Mouse (Mus musculus) hindbrain, embryonic 12.5 days (tissue): ENCODE measurements at regions not wholly inside any gene's neighbourhood (a gene's known extent, or its start where the extent isn't known, plus 50 kb on each side); places are given as distances from the start of the nearest gene placed in this dataset.

Source experiments
- ATAC-seq: fragments of 200-750 bp; cut with Nextera tagmentation; 2 replicates; pipeline ENCODE4 v1.8.0; 2017; ENCODE audit warnings: moderate TSS enrichment; ENCODE audit not compliant: low FRiP score
- H3K27ac ChIP-seq: fragments of 300-500 bp; sonication (generic); 2 replicates; pipeline ENCODE4 v1.5.1; 2016; ENCODE audit warnings: mild to moderate bottlenecking
- H3K27me3 ChIP-seq: fragments of 300-500 bp; sonication (generic); 2 replicates; pipeline ENCODE4 v1.6.1; 2016; ENCODE audit warnings: mild to moderate bottlenecking
- H3K36me3 ChIP-seq: fragments of 300-500 bp; sonication (generic); 2 replicates; pipeline ENCODE4 v1.6.1; 2016; ENCODE audit warnings: mild to moderate bottlenecking
- H3K4me1 ChIP-seq: fragments of 300-500 bp; sonication (generic); 2 replicates; pipeline ENCODE4 v1.6.1; 2016
- H3K4me2 ChIP-seq: fragments of 300-500 bp; sonication (generic); replicated peaks from 2 replicates; pipeline ENCODE4 v1.6.1; 2016; ENCODE audit warnings: mild to moderate bottlenecking
- H3K4me3 ChIP-seq: fragments of 300-500 bp; sonication (generic); 2 replicates; pipeline ENCODE4 v1.5.1; 2016; ENCODE audit warnings: mild to moderate bottlenecking
- H3K9ac ChIP-seq: fragments of 300-500 bp; sonication (generic); 2 replicates; pipeline ENCODE4 v1.6.1; 2016; ENCODE audit warnings: mild to moderate bottlenecking, moderate library complexity
- H3K9me3 ChIP-seq: fragments of 300-500 bp; sonication (generic); replicated peaks from 2 replicates; pipeline ENCODE4 v1.6.1; 2016; ENCODE audit warnings: mild to moderate bottlenecking
- WGBS: fragments of 180-500 bp; shearing (Covaris S2); methylation state at CpG from one replicate; pipeline ENCODE4 v1.1.7; 2016; 5-methylcytosine and 5-hydroxymethylcytosine counted together

GRCm38 (mm10) chr4:54615886-54616285 lies 329.0 kb upstream of the Zfp462 start:
- no peaks in the 10 kb centered on the region for H3K36me3 ChIP-seq
- H3K9me3 ChIP-seq = no peaks in the 10 kb centered on the region
- ATAC-seq = no peak
- no peak overlapping the region for H3K27ac ChIP-seq
- 41% methylated on average over 1 of the region's 1 CpGs for WGBS
- H3K4me1 ChIP-seq = peaks cover 16% of the 10 kb centered on the region
- H3K4me2 ChIP-seq = no peak overlapping the region
- no peak overlapping the region for H3K4me3 ChIP-seq
- no peaks in the 10 kb centered on the region for H3K27me3 ChIP-seq
- H3K9ac ChIP-seq = no peak overlapping the region

- H3K4me1 ChIP-seq = 0 out of 2 replicates have a peak, but pooled peaks cover 4% of the 10 kb centered on the region
- H3K27ac ChIP-seq = peak overlapping the region; percentile 55
- WGBS = 63% methylated on average over 20 of the region's 20 CpGs
- peak; percentile 87 for ATAC-seq
- no peaks in the 10 kb centered on the region for H3K27me3 ChIP-seq
- no peak overlapping the region for H3K9ac ChIP-seq
- no peak overlapping the region for H3K4me2 ChIP-seq
- no peaks in the 10 kb centered on the region for H3K36me3 ChIP-seq
- H3K4me3 ChIP-seq = no peak overlapping the region
- 0 out of 2 replicates have a peak, but pooled peaks cover 5% of the 10 kb centered on the region for H3K9me3 ChIP-seq
Observed at GRCm38 (mm10) chr4:54624024-54624873, 320.6 kb upstream of the Zfp462 start.

- Histone ChIP-seq H3K9me3 (no peaks in the 10 kb centered on the region), H3K4me3 (no peak overlapping the region), H3K4me1 (no peaks in the 10 kb centered on the region), H3K9ac (no peak overlapping the region), H3K27me3 (no peaks in the 10 kb centered on the region), H3K27ac (no peak overlapping the region), H3K36me3 (no peaks in the 10 kb centered on the region), H3K4me2 (no peak overlapping the region)
- ATAC-seq = peak; percentile 38; the same call in 1 of the 2 replicates
- 27% methylated on average over 3 of the region's 3 CpGs for WGBS
Observed at GRCm38 (mm10) chr4:54636986-54637641, 307.7 kb upstream of the Zfp462 start.

- Histone ChIP-seq H3K36me3 (no peaks in the 10 kb centered on the region), H3K27ac (0 out of 2 replicates have a peak overlapping the region, but pooled peaks have one; percentile 30), H3K4me2 (no peak overlapping the region), H3K4me1 (peaks cover 4% of the 10 kb centered on the region; the same call in 1 of the 2 replicates), H3K4me3 (no peak overlapping the region), H3K9me3 (no peaks in the 10 kb centered on the region), H3K9ac (no peak overlapping the region), H3K27me3 (0 out of 2 replicates have a peak, but pooled peaks cover 3% of the 10 kb centered on the region)
- 75% methylated on average over 11 of the region's 11 CpGs for WGBS
- no peak for ATAC-seq
Observed at GRCm38 (mm10) chr4:54646033-54646432, 298.8 kb upstream of the Zfp462 start.

GRCm38 (mm10) chr4:54646459-54646858 lies 298.4 kb upstream of the Zfp462 start:
- Histone ChIP-seq H3K4me2 (no peak overlapping the region), H3K9me3 (no peaks in the 10 kb centered on the region), H3K27me3 (0 out of 2 replicates have a peak, but pooled peaks cover 3% of the 10 kb centered on the region), H3K4me1 (peaks cover 6% of the 10 kb centered on the region; the same call in 1 of the 2 replicates), H3K36me3 (no peaks in the 10 kb centered on the region), H3K4me3 (no peak overlapping the region), H3K9ac (no peak overlapping the region), H3K27ac (no peak overlapping the region)
- ATAC-seq = no peak
- 56% methylated on average over 8 of the region's 8 CpGs for WGBS

GRCm38 (mm10) chr4:54648254-54648653 lies 296.6 kb upstream of the Zfp462 start:
- no peak overlapping the region for H3K4me3 ChIP-seq
- no peak for ATAC-seq
- H3K4me2 ChIP-seq = no peak overlapping the region
- H3K9me3 ChIP-seq = no peaks in the 10 kb centered on the region
- WGBS = 87% methylated on average over 4 of the region's 4 CpGs
- peaks cover 24% of the 10 kb centered on the region for H3K4me1 ChIP-seq
- H3K9ac ChIP-seq = no peak overlapping the region
- H3K27ac ChIP-seq = no peak overlapping the region
- 0 out of 2 replicates have a peak, but pooled peaks cover 3% of the 10 kb centered on the region for H3K27me3 ChIP-seq
- H3K36me3 ChIP-seq = no peaks in the 10 kb centered on the region

GRCm38 (mm10) chr4:54651646-54652110 lies 293.2 kb upstream of the Zfp462 start:
- Histone ChIP-seq H3K27ac (peak overlapping the region; percentile 96), H3K27me3 (no peaks in the 10 kb centered on the region), H3K4me3 (no peak overlapping the region), H3K9me3 (no peaks in the 10 kb centered on the region), H3K4me2 (peak overlapping the region; percentile 37; the same call in 1 of the 2 replicates), H3K9ac (peak overlapping the region; percentile 19; the same call in 1 of the 2 replicates), H3K4me1 (peaks cover 33% of the 10 kb centered on the region), H3K36me3 (no peaks in the 10 kb centered on the region)
- no peak for ATAC-seq

- Histone ChIP-seq H3K9ac (peak overlapping the region; percentile 19), H3K36me3 (no peaks in the 10 kb centered on the region), H3K4me1 (peaks cover 30% of the 10 kb centered on the region), H3K4me3 (no peak overlapping the region), H3K27me3 (no peaks in the 10 kb centered on the region), H3K4me2 (peak overlapping the region; percentile 37), H3K27ac (peak overlapping the region; percentile 96), H3K9me3 (no peaks in the 10 kb centered on the region)
- WGBS = 9% methylated on average over 11 of the region's 11 CpGs
- ATAC-seq = peak; percentile 95
Observed at GRCm38 (mm10) chr4:54652111-54653021, 292.5 kb upstream of the Zfp462 start.

- WGBS = 31% methylated on average over 10 of the region's 10 CpGs
- peak; percentile 55 for ATAC-seq
Observed at GRCm38 (mm10) chr4:54653097-54653776, 291.6 kb upstream of the Zfp462 start.

More at GRCm38 (mm10) chr4:54653097-54653776, 291.6 kb upstream of the Zfp462 start:
- Histone ChIP-seq H3K4me3 (no peak overlapping the region), H3K9me3 (no peaks in the 10 kb centered on the region), H3K36me3 (no peaks in the 10 kb centered on the region), H3K4me2 (peak overlapping the region; percentile 37), H3K4me1 (peaks cover 30% of the 10 kb centered on the region), H3K27me3 (no peaks in the 10 kb centered on the region), H3K9ac (0 out of 2 replicates have a peak overlapping the region, but pooled peaks have one; percentile 19), H3K27ac (peak overlapping the region; percentile 96)
